Mouse (Mus musculus) MN1 (cell line): ENCODE measurements around the gene Naaa.
A peak's percentile ranks its signal among the peaks of the same experiment; 100 is the strongest.

Experiments
- DNase-seq: peaks from one replicate; pipeline ENCODE4 v3.0.0-alpha.2; 2016; ENCODE audit warnings: low spot score

The Naaa gene

GRCm38 (mm10) chr5:92277437-92278394, at the start of gene Naaa:
Gene Naaa (minus strand): TSS chr5:92278170.
- DNase-seq: peak; percentile 90

GRCm38 (mm10) chr5:92327367-92327766, 49.4 kb upstream of the Naaa start:
- DNase-seq: no peak

- peak; percentile 87 for DNase-seq
These were observed 45.3 kb upstream of the Naaa start for GRCm38 (mm10) chr5:92323264-92323663.

- DNase-seq: no peak
These were observed 44.6 kb upstream of the Naaa start for GRCm38 (mm10) chr5:92322612-92323011.

GRCm38 (mm10) chr5:92321631-92322400, 43.8 kb upstream of the Naaa start:
- DNase-seq: no peak

GRCm38 (mm10) chr5:92318596-92318995, 40.6 kb upstream of the Naaa start:
- DNase-seq: no peak

- no peak for DNase-seq
These were observed 40.1 kb upstream of the Naaa start for GRCm38 (mm10) chr5:92318119-92318518.

GRCm38 (mm10) chr5:92313776-92314175, 35.8 kb upstream of the Naaa start:
- no peak for DNase-seq

- DNase-seq: peak; percentile 88
These were observed 34.2 kb upstream of the Naaa start for GRCm38 (mm10) chr5:92312046-92312715.

GRCm38 (mm10) chr5:92309681-92310511, 31.9 kb upstream of the Naaa start, which contains the start of gene Sdad1:
Gene Sdad1 (minus strand): TSS chr5:92310479.
- DNase-seq: peak; percentile 93

GRCm38 (mm10) chr5:92304291-92304690, 26.3 kb upstream of the Naaa start:
- no peak for DNase-seq

GRCm38 (mm10) chr5:92302149-92302840, 24.3 kb upstream of the Naaa start:
- no peak for DNase-seq

- no peak for DNase-seq
These were observed 16.6 kb upstream of the Naaa start for GRCm38 (mm10) chr5:92294525-92294924.

GRCm38 (mm10) chr5:92291652-92292414, 13.9 kb upstream of the Naaa start:
- no peak for DNase-seq

- DNase-seq: peak; percentile 75
These were observed 9.9 kb upstream of the Naaa start for GRCm38 (mm10) chr5:92287840-92288239.

GRCm38 (mm10) chr5:92283107-92283506, 5.1 kb upstream of the Naaa start:
- no peak for DNase-seq

- DNase-seq: peak; percentile 17
These were observed 4.6 kb upstream of the Naaa start for GRCm38 (mm10) chr5:92282571-92282970.

GRCm38 (mm10) chr5:92278942-92279537, 1.1 kb upstream of the Naaa start:
- peak; percentile 30 for DNase-seq

- DNase-seq: no peak
These were observed 7.5 kb downstream of the Naaa start for GRCm38 (mm10) chr5:92270496-92270895.
